ENCODE assay signal across 9 mouse cellular contexts in genomic region chr7:88356871-88357776, GRCm38 (mm10).
DNase-seq lines count a peak whose midpoint lies in the region; ATAC-seq lines count a peak whose summit lies in the region.
"Had no signal": no experiment of that assay in that cellular context is flagged by ENCODE, and none has a peak within 500 bp of the region (broad histone marks: within the 10 kb centered on the region; RNA-seq: fewer than 3 reads in every experiment).

No protein-coding gene starts in this region.

- no peak overlapping the region for H3K27ac ChIP-seq in kidney, embryonic 15.5 days
- H3K27ac ChIP-seq: limb, embryonic 13.5 days had no signal

- no peak for ATAC-seq in kidney, embryonic 15.5 days (replicated peaks; ENCODE audit: low FRiP score)
- peak; percentile 76 for ATAC-seq in CD4-positive, CD25-positive, alpha-beta regulatory T cell, adult 4 months
- ATAC-seq in monocyte, adult 5-6 weeks (replicated peaks; ENCODE audit: insufficient number of reproducible peaks, low FRiP score, low TSS enrichment, poor library complexity, severe bottlenecking), result 0 out of 2 replicates have a peak, but pooled peaks have one; percentile 40

- intact Hi-C loops in heart, postnatal 36 days (cut with DNase I), result loop anchor here (1.0 kb wide), 1 partner anchor 260 kb away; no protein-coding TSS in a partner anchor

- H3K9me3 ChIP-seq in kidney, embryonic 15.5 days (replicated peaks), result no peaks in the 10 kb centered on the region
- H3K9me3 ChIP-seq: limb, embryonic 13.5 days had no signal

- H3K9ac ChIP-seq in kidney, embryonic 15.5 days, result no peak overlapping the region
- H3K9ac ChIP-seq: limb, embryonic 13.5 days had no signal

- H3K4me3 ChIP-seq in kidney, embryonic 15.5 days (replicated peaks), result no peak overlapping the region
- H3K4me3 ChIP-seq: erythroblast, embryonic 14.5 days; limb, embryonic 13.5 days had no signal

- H3K4me1 ChIP-seq in kidney, embryonic 15.5 days, result no peaks in the 10 kb centered on the region
- H3K4me1 ChIP-seq: limb, embryonic 13.5 days had no signal

- H3K4me2 ChIP-seq in kidney, embryonic 15.5 days, result no peak overlapping the region
- H3K4me2 ChIP-seq: limb, embryonic 13.5 days had no signal

- no peaks in the 10 kb centered on the region for H3K27me3 ChIP-seq in kidney, embryonic 15.5 days
- H3K27me3 ChIP-seq: limb, embryonic 13.5 days had no signal

- no peaks in the 10 kb centered on the region for H3K36me3 ChIP-seq in kidney, embryonic 15.5 days
- H3K36me3 ChIP-seq: limb, embryonic 13.5 days had no signal

- 44% methylated on average over 4 of the region's 4 CpGs for WGBS in kidney, embryonic 15.5 days

- peak; percentile 40 for DNase-seq in kidney, adult 9 months
- peak; percentile 4 for DNase-seq in NIH3T3 (ENCODE audit: low read depth)
- DNase-seq in heart, postnatal 36 days, result peak; percentile 5 to 23
- DNase-seq in ovary, adult 18-20 months (ENCODE audit: low spot score), result no peak
